Mouse (Mus musculus): ENCODE results near the gene Adsl.

The Adsl gene

DNA sequence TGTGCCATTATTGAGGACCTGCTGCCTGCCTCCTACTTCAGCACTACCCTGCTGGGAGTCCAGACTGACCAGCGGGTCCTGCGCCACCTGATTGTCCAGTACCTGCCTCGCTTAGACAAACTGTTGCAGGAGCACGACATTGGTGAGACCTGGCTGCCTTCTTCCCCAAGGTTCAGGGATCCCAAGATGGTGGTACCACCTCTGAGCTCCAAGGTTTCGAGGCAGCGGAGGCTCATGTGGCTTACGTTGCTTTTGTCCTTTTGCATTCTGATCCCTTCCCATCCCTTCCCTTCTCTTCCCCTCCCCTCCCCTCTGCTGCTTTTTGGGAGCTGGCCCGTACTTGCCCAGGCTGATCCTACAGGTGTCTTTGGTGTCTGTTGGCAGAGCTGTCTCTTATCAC is 59.6 kb downstream of the Adsl start:
- DNase-seq: no peak

DNA sequence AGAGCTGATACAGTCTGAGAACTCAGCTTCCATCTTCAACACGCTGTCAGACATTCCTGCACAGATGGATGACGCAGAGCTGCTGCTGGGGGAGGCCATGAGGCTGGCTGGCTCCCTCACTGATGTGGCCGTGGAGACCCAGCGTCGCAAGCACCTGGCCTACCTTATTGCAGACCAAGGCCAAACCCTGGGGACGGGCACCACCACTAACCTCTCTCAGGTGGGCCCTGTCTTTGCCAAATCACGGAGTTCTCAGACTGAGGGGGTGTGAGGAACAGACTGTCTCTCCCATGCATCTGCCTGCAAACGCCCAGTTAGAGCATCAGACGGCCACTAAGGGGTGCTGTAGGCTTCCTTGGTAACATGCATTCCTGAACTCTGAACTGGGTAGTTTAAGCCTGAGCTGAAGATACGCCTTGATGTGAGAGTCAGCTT is 60.4 kb downstream of the Adsl start:
- DNase-seq: peak; percentile 56 to 63

GRCm38 (mm10) chr15:81010114-81010513 is 61.8 kb downstream of the Adsl start:
- DNase-seq: no peak

- DNase-seq: no peak
Observed at GRCm38 (mm10) chr15:81011523-81011922, 63.2 kb downstream of the Adsl start.

GRCm38 (mm10) chr15:81012359-81012758 is 64.1 kb downstream of the Adsl start:
- DNase-seq: no peak

DNA sequence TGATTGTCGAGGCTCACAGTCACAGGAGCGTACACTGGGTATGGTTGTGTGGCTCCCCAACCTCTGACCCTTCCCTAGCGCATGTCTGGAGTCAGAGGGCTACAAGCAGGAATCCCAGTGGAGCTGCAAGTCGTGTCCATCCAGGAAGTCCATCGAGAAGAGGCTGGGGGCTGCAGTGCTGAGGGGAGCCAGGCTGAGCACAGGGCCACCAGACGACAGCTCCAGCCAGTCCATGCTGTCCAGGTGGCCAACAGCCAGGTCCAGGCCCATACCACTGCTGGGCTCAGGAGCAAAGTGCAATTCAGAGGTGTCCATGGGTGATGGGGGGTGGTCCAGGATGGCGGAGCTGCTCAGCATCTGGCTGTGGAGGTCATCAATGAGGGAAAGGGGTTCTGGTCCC is 64.9 kb downstream of the Adsl start:
- no peak for DNase-seq

GRCm38 (mm10) chr15:81015068-81015744 is 66.9 kb downstream of the Adsl start:
- DNase-seq: no peak

DNA sequence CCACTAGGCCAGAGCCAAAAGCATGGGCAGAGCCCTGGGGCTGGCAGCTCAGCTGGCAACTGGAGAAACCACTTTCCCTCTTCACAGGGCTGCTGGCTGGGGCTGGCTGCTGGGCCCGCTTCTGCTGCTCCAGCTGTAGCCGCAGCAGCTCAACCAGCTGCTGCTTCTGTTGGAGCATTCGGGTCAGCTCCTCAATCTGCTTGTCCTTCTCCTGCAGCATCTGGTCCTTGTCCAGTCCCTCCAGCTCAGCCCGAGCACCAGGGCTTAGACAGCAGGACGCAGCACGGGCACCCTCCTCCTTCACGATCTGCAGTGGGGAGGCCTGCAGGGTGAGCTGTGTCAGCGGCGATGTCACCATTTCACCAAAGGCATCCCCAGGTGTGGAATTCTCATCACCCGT is 68.2 kb downstream of the Adsl start:
- DNase-seq: no peak

DNA sequence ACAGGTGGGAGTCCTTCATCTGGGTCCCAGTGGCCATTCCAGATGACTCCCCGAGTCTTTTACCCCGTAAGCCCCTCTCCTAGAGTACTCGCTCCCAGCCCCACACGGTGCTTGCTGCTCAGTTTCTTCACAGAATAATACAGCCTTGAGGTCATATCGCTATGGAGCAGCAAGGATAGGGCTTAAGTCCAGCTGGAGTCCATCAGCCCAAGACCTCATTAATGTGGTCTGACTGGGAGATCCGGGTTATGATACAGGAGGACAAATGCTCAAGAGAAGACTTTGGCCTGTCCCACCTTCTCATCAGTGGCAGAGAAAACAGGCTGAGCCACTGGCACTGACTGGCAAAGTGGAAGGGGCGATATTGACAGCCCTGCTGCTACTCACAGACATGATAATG is 69.0 kb downstream of the Adsl start:
- DNase-seq: no peak
